Mouse (Mus musculus) liver, embryonic 14.5 days (tissue): ENCODE measurements around the gene Ifnar2. TPM values are rescaled to one million over a fixed set of nuclear protein-coding genes. Genes with fewer than 3 reads are reported as not detected.

Experiments used
- ATAC-seq: fragments of 200-750 bp; cut with Nextera tagmentation; 2 replicates; pipeline ENCODE4 v1.8.0; 2017; ENCODE audit warnings: moderate number of reproducible peaks, mild to moderate bottlenecking, moderate library complexity; ENCODE audit not compliant: insufficient read depth
- DNase-seq, 3 experiments: peaks; one replicate each; pipeline ENCODE4 v3.0.0-alpha.2; 2012 to 2013; ENCODE audit warnings: low read depth in 3 of 3, low spot score in 3 of 3
- H3K27ac ChIP-seq: fragments of 300-500 bp; sonication (generic); 2 replicates; pipeline ENCODE4 v1.5.1; 2014; ENCODE audit warnings: moderate library complexity, mild to moderate bottlenecking, control low read depth, inconsistent platforms
- H3K27me3 ChIP-seq: fragments of 300-500 bp; sonication (generic); 2 replicates; pipeline ENCODE4 v1.6.1; 2014; ENCODE audit warnings: mild to moderate bottlenecking, low read length, moderate library complexity; ENCODE audit not compliant: control insufficient read depth, insufficient read depth
- H3K36me3 ChIP-seq: fragments of 300-500 bp; sonication (generic); replicated peaks from 2 replicates; pipeline ENCODE4 v1.6.1; 2014; ENCODE audit warnings: low read depth; ENCODE audit not compliant: control insufficient read depth, insufficient read depth
- H3K4me1 ChIP-seq, 2 experiments: fragments of 200-500 bp in 1 of 2; fragments of 300-500 bp in 1 of 2; sonication (generic) in 1 of 2; replicated peaks; 2 replicates each; pipeline ENCODE4 v1.6.1; 2012 to 2014; ENCODE audit warnings: antibody characterized with exemption in 1 of 2, inconsistent platforms in 1 of 2, low read length in 1 of 2; ENCODE audit not compliant: control insufficient read depth in 2 of 2, insufficient read depth in 2 of 2
- H3K4me2 ChIP-seq: fragments of 300-500 bp; sonication (generic); 2 replicates; pipeline ENCODE4 v1.6.1; 2014; ENCODE audit warnings: low read depth, mild to moderate bottlenecking, control low read depth, moderate library complexity
- H3K4me3 ChIP-seq, 2 experiments: fragments of 200-500 bp in 1 of 2; fragments of 300-500 bp in 1 of 2; sonication (generic) in 1 of 2; 2 replicates each; pipeline ENCODE4 v1.5.1; 2012 to 2014; ENCODE audit warnings: low read depth in 2 of 2, low read length in 2 of 2, mild to moderate bottlenecking in 2 of 2, control low read depth in 1 of 2, inconsistent platforms in 1 of 2, moderate library complexity in 1 of 2; ENCODE audit not compliant: insufficient read depth in 1 of 2
- H3K9ac ChIP-seq: fragments of 300-500 bp; sonication (generic); replicated peaks from 2 replicates; pipeline ENCODE4 v1.6.1; 2014; ENCODE audit warnings: mild to moderate bottlenecking, control low read depth, moderate library complexity
- H3K9me3 ChIP-seq: fragments of 300-500 bp; sonication (generic); 2 replicates; pipeline ENCODE4 v1.6.1; 2016; ENCODE audit warnings: low read length, mixed read lengths; ENCODE audit not compliant: control insufficient read depth
- CTCF ChIP-seq: IDR thresholded peaks from 2 replicates; pipeline ENCODE4 v1.5.1; 2016; ENCODE audit warnings: antibody characterized with exemption, low read depth, control low read depth
- EP300 ChIP-seq: IDR thresholded peaks from 2 replicates; pipeline ENCODE4 v1.6.1; 2016; ENCODE audit warnings: antibody characterized with exemption, low read depth
- WGBS: fragments of 180-500 bp; shearing (Covaris S2); extraction: QIAGEN DNeasy Blood & Tissue Kit; methylation state at CpG from one replicate; pipeline ENCODE4 v1.1.7; 2014; ENCODE audit not compliant: insufficient replicate concordance; 5-methylcytosine and 5-hydroxymethylcytosine counted together
- polyA plus RNA-seq, 2 experiments: library from polyadenylated mRNA; depleted of rRNA in 1 of 2; stranded (reverse) in 1 of 2; unstranded in 1 of 2; fragments of >200 nt; fragmentation: Nextera tagmentation in 1 of 2; extraction: Ambion mirVana in 1 of 2; gene quantifications; 2 replicates each; pipeline versions ENCODE4 v1.2.1 to v1.2.3; 2012 to 2014

Gene Ifnar2
- polyA plus RNA-seq, 2 experiments = 33.1 to 68.4 TPM

- Histone ChIP-seq H3K4me1 (peaks cover 4 to 7% of the 10 kb centered on the region in 2 experiments), H3K9me3 (no peaks in the 10 kb centered on the region), H3K27ac (no peak overlapping the region), H3K4me3 (no peak overlapping the region), H3K9ac (no peak overlapping the region), H3K27me3 (no peaks in the 10 kb centered on the region), H3K36me3 (no peaks in the 10 kb centered on the region), H3K4me2 (no peak overlapping the region)
- DNase-seq (no peak), ATAC-seq (no peak)
- TF ChIP-seq CTCF (no peak), EP300 (no peak)
- 64% methylated on average over 20 of the region's 20 CpGs for WGBS
Measured at GRCm38 (mm10) chr16:91347491-91348263, 24.9 kb upstream of the Ifnar2 start.

DNA sequence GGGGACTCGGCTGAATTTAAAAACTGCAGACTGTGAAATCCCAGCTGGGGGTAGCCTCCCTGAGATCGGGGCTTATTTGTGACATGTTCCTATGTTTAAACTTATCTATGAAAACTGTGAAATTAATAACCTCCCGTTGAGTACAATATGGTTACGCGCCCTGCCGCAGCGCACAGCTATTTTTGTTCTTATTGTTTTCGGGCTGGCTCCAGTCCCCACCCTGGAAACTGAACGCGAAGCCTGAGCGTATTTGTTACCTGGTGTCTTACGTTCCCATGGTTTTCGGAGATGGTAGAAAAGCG lies 24.4 kb upstream of the Ifnar2 start:
- H3K4me2 ChIP-seq = no peak overlapping the region
- H3K9me3 ChIP-seq = no peaks in the 10 kb centered on the region
- WGBS = 78% methylated on average over 14 of the region's 14 CpGs
- no peak overlapping the region for H3K27ac ChIP-seq
- H3K4me1 ChIP-seq = peaks cover 7 to 11% of the 10 kb centered on the region in 2 experiments
- no peak overlapping the region for H3K4me3 ChIP-seq
- DNase-seq = no peak
- H3K36me3 ChIP-seq = no peaks in the 10 kb centered on the region
- no peaks in the 10 kb centered on the region for H3K27me3 ChIP-seq
- TF ChIP-seq EP300 = no peak
- TF ChIP-seq CTCF = no peak
- H3K9ac ChIP-seq = no peak overlapping the region
- no peak for ATAC-seq

DNA sequence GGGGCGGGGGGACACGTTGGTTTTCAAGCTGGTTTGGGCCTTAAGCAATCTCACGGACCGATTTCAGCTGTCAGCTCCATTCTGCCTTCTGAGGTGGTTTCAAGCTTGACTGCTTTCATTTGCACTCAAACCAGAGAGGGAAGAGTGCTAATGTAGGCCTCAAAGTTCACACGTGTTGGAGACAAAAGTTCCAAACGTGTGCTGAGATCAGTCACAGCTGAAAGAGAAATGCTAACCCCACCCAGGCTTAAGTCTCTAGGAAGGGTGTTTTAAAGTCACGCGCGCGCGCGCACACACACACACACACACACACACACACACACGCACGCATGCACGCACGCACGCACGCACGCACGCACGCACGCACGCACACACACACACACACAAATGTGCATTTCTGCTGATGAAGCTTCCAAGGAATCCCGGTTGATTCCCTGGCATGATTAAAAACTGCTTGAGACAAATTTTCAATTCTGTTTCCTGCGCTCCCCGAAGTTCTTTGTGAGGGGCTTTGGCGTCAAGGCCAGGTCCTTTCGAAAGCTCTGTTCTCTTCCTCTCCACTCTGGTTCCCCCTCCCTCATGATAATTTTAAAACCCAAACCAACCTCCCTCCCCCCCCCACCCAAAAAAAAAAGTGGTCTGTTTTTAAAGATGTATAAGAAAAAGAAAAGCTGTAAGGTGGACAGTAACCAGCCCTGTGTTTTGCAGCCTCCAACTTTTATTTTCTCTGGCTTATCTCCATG lies 23.8 kb upstream of the Ifnar2 start:
- H3K4me1 ChIP-seq = peaks cover 13 to 16% of the 10 kb centered on the region in 2 experiments
- no peak overlapping the region for H3K4me2 ChIP-seq
- no peaks in the 10 kb centered on the region for H3K27me3 ChIP-seq
- TF ChIP-seq EP300 (no peak), CTCF (no peak)
- no peaks in the 10 kb centered on the region for H3K9me3 ChIP-seq
- no peak overlapping the region for H3K4me3 ChIP-seq
- DNase-seq (no peak), ATAC-seq (no peak)
- no peaks in the 10 kb centered on the region for H3K36me3 ChIP-seq
- WGBS = 82% methylated on average over 28 of the region's 28 CpGs
- no peak overlapping the region for H3K27ac ChIP-seq
- no peak overlapping the region for H3K9ac ChIP-seq

- Histone ChIP-seq H3K4me1 (peaks cover 26 to 37% of the 10 kb centered on the region in 2 experiments), H3K9me3 (no peaks in the 10 kb centered on the region), H3K27me3 (no peaks in the 10 kb centered on the region), H3K4me2 (peak overlapping the region; percentile 75), H3K9ac (peak overlapping the region; percentile 72), H3K36me3 (no peaks in the 10 kb centered on the region), H3K27ac (peak overlapping the region; percentile 96), H3K4me3 (peak overlapping the region; percentile 8 to 16; a peak in 2 of 4 replicates)
- peak; percentile 93 for TF ChIP-seq CTCF
- no peak for TF ChIP-seq EP300
- WGBS = 5% methylated on average over 7 of the region's 7 CpGs
- ATAC-seq (peak; percentile 10; the same call in 1 of the 2 replicates), DNase-seq (peak; percentile 68 to 80 (median 78))
Measured at GRCm38 (mm10) chr16:91352084-91352562, 20.5 kb upstream of the Ifnar2 start.

DNA sequence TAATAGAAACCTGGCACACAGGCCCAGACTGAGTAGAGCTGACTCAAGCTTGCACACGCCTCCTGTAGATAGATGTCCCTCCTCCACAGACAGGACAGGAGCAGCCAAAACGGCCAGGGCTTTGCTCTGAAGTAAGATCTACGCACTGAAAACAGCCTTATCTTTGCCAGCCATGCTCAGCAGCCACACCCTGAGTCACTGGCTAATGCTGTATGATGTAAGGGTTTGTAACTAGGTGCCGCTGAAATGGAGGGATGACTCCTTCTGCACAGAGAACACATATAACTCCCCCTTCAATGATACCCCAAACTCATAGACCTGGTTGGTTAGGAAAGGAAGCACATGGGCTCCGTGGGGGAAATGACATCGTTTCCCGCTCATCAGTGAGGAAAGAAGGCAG lies 19.8 kb upstream of the Ifnar2 start:
- H3K4me1 ChIP-seq = peaks cover 26 to 39% of the 10 kb centered on the region in 2 experiments

More for the DNA sequence above, 19.8 kb upstream of the Ifnar2 start:
- DNase-seq (peak; percentile 95), ATAC-seq (peak; percentile 96)
- Histone ChIP-seq H3K9me3 (no peaks in the 10 kb centered on the region), H3K36me3 (no peaks in the 10 kb centered on the region), H3K27ac (peak overlapping the region; percentile 96), H3K9ac (peak overlapping the region; percentile 72), H3K4me3 (peak overlapping the region; percentile 26 to 44; a peak in 3 of 4 replicates), H3K4me2 (peak overlapping the region; percentile 75), H3K27me3 (no peaks in the 10 kb centered on the region)
- 9% methylated on average over 7 of the region's 7 CpGs for WGBS
- TF ChIP-seq CTCF (no peak), EP300 (peak; percentile 98)
